Mouse (Mus musculus): Measurements from ENCODE around the gene Insl3.
"Not testable (repeated sequence)": the region's sequence is repeated elsewhere in the genome, so short reads cannot be mapped to it uniquely, and the experiment has no call there.

The Insl3 gene

GRCm38 (mm10) chr8:71677555-71677954, 11.5 kb upstream of the Insl3 start:
- peak in 1 of 2 experiments; percentile 10 for DNase-seq

- DNase-seq = peak in 1 of 2 experiments; percentile 7
These were observed 10.8 kb upstream of the Insl3 start for GRCm38 (mm10) chr8:71678216-71678615.

GRCm38 (mm10) chr8:71679116-71679515, 9.9 kb upstream of the Insl3 start:
- peak in 1 of 2 experiments; percentile 53 for DNase-seq

- DNase-seq = peak; percentile 76
These were observed 9.4 kb upstream of the Insl3 start for GRCm38 (mm10) chr8:71679550-71680168.

- DNase-seq = peak in 1 of 2 experiments; percentile 30
These were observed 8.5 kb upstream of the Insl3 start for GRCm38 (mm10) chr8:71680471-71680870.

GRCm38 (mm10) chr8:71681369-71681915, 7.6 kb upstream of the Insl3 start:
- DNase-seq = peak in 1 of 2 experiments; percentile 46

GRCm38 (mm10) chr8:71682832-71683231, 6.2 kb upstream of the Insl3 start:
- peak; percentile 13 to 30 for DNase-seq

GRCm38 (mm10) chr8:71684701-71685100, 4.3 kb upstream of the Insl3 start:
- no peak for DNase-seq

- DNase-seq = peak; percentile 13 to 32
These were observed 3.4 kb upstream of the Insl3 start for GRCm38 (mm10) chr8:71685573-71685972.

GRCm38 (mm10) chr8:71686143-71686734, 2.8 kb upstream of the Insl3 start:
- DNase-seq = peak; percentile 16 to 26

- no peak for DNase-seq
These were observed 1.4 kb upstream of the Insl3 start for GRCm38 (mm10) chr8:71687616-71688015.

- DNase-seq = peak in 1 of 2 experiments; percentile 9
These were observed 3.5 kb downstream of the Insl3 start for GRCm38 (mm10) chr8:71692509-71692908.

- DNase-seq = peak in 1 of 2 experiments; percentile 20
These were observed 4.4 kb downstream of the Insl3 start for GRCm38 (mm10) chr8:71693166-71694041.

- DNase-seq = not testable (repeated sequence)
These were observed 6.4 kb downstream of the Insl3 start for GRCm38 (mm10) chr8:71695456-71695855.

- DNase-seq = peak in 1 of 2 experiments; percentile 11
These were observed 11.7 kb downstream of the Insl3 start for GRCm38 (mm10) chr8:71700493-71701269.

- DNase-seq = no peak
These were observed 12.5 kb downstream of the Insl3 start, which contains the start of gene B3gnt3 for GRCm38 (mm10) chr8:71701414-71702086. TSS of gene B3gnt3 (minus strand) at chr8:71701789.

- no peak for DNase-seq
These were observed 13.0 kb downstream of the Insl3 start for GRCm38 (mm10) chr8:71702087-71702432.

GRCm38 (mm10) chr8:71702923-71703322, 13.9 kb downstream of the Insl3 start:
- no peak for DNase-seq

GRCm38 (mm10) chr8:71703400-71703799, 14.4 kb downstream of the Insl3 start:
- not testable (repeated sequence) for DNase-seq

GRCm38 (mm10) chr8:71707874-71708273, 18.9 kb downstream of the Insl3 start:
- DNase-seq = peak; percentile 56 to 73

- DNase-seq = no peak
These were observed 20.3 kb downstream of the Insl3 start for GRCm38 (mm10) chr8:71709134-71709799.

All from cerebellum, postnatal 14 days (tissue).